Mouse (Mus musculus): ENCODE measurements at regions not wholly inside any gene's neighbourhood (a gene's known extent, or its start where the extent isn't known, plus 50 kb on each side); places are given as distances from the start of the nearest gene placed in this dataset.

DNA sequence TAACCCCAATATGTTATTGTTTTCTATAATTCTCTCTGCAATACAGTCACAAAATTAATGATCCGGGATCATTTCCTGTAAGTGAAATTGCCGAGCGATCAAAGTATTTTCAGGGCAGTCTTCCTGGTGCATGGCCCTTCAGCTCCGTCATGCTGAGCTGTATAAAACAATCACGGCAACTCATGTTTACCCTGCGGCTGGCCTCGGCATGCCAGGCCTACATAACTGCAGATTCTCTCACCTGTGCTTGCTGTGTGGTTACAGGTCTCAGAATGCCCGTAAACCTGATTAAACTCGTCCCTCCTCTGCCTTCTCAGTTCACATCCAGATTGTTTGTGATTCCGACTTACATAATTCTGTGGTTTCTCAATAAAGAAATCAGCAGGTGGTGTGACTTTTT is 181.2 kb upstream of the Lrig1 start:
- Histone ChIP-seq H3K4me1 (no peaks in the 10 kb centered on the region), H3K9ac (no peak overlapping the region), H3K36me3 (no peaks in the 10 kb centered on the region), H3K27ac (no peak overlapping the region), H3K4me2 (replicated peaks) (no peak overlapping the region), H3K27me3 (no peaks in the 10 kb centered on the region), H3K9me3 (replicated peaks) (no peaks in the 10 kb centered on the region), H3K4me3 (no peak overlapping the region)
- no peak for ATAC-seq (ENCODE audit: low FRiP score)
- WGBS: 84% methylated on average over 10 of the region's 10 CpGs

GRCm38 (mm10) chr6:94875841-94876240 is 175.9 kb upstream of the Lrig1 start:
- Histone ChIP-seq H3K4me1 (no peaks in the 10 kb centered on the region), H3K4me2 (replicated peaks) (no peak overlapping the region), H3K36me3 (no peaks in the 10 kb centered on the region), H3K9me3 (replicated peaks) (no peaks in the 10 kb centered on the region), H3K27me3 (no peaks in the 10 kb centered on the region), H3K4me3 (no peak overlapping the region), H3K9ac (no peak overlapping the region), H3K27ac (no peak overlapping the region)
- no peak for ATAC-seq (ENCODE audit: low FRiP score)
- WGBS: 79% methylated on average over 5 of the region's 5 CpGs

- no peaks in the 10 kb centered on the region for H3K4me1 ChIP-seq
- H3K4me2 ChIP-seq (replicated peaks): no peak overlapping the region
- no peaks in the 10 kb centered on the region for H3K9me3 ChIP-seq (replicated peaks)
- H3K27ac ChIP-seq: no peak overlapping the region
- no peak overlapping the region for H3K9ac ChIP-seq
- H3K4me3 ChIP-seq: no peak overlapping the region
- H3K27me3 ChIP-seq: no peaks in the 10 kb centered on the region
- 94% methylated on average over 4 of the region's 4 CpGs for WGBS
- no peak for ATAC-seq (ENCODE audit: low FRiP score)
- H3K36me3 ChIP-seq: no peaks in the 10 kb centered on the region
These were observed 175.1 kb upstream of the Lrig1 start for GRCm38 (mm10) chr6:94875065-94875464.

DNA sequence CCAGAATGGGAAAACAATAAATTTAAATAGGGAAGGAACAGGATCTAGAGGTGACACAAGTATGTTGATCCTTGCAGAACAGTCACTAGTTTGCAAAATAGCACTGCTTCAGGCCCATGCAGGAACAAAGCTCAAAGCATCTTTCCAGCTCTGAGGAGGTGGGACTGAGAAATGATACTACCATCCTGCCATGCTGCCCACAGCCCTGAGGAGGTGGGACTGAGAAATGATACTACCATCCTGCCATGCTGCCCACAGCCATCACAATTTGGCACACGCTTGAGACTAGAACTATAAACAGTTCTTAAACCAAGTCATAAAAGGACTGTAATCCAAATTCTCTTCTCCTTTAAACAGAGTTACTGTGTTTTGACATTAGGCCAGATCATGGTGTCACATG is 174.5 kb upstream of the Lrig1 start:
- H3K4me1 ChIP-seq: no peaks in the 10 kb centered on the region
- H3K27ac ChIP-seq: no peak overlapping the region

GRCm38 (mm10) chr6:94867952-94868351 is 168.0 kb upstream of the Lrig1 start:
- Histone ChIP-seq H3K4me2 (replicated peaks) (no peak overlapping the region), H3K27me3 (no peaks in the 10 kb centered on the region), H3K27ac (no peak overlapping the region), H3K9ac (no peak overlapping the region), H3K4me3 (no peak overlapping the region), H3K36me3 (no peaks in the 10 kb centered on the region), H3K4me1 (no peaks in the 10 kb centered on the region), H3K9me3 (replicated peaks) (no peaks in the 10 kb centered on the region)
- WGBS: 63% methylated on average over 3 of the region's 3 CpGs
- no peak for ATAC-seq (ENCODE audit: low FRiP score)

More for the DNA sequence above, 174.5 kb upstream of the Lrig1 start:
- H3K9ac ChIP-seq: no peak overlapping the region
- no peak for ATAC-seq (ENCODE audit: low FRiP score)
- no peaks in the 10 kb centered on the region for H3K9me3 ChIP-seq (replicated peaks)
- H3K4me3 ChIP-seq: no peak overlapping the region
- WGBS: 96% methylated on average over 1 of the region's 1 CpGs
- no peaks in the 10 kb centered on the region for H3K27me3 ChIP-seq
- H3K36me3 ChIP-seq: no peaks in the 10 kb centered on the region
- H3K4me2 ChIP-seq (replicated peaks): no peak overlapping the region

- WGBS: 84% methylated on average over 2 of the region's 2 CpGs
- H3K36me3 ChIP-seq: no peaks in the 10 kb centered on the region
- H3K27me3 ChIP-seq: no peaks in the 10 kb centered on the region
- no peaks in the 10 kb centered on the region for H3K9me3 ChIP-seq (replicated peaks)
- H3K27ac ChIP-seq: no peak overlapping the region
- H3K4me3 ChIP-seq: no peak overlapping the region
- no peaks in the 10 kb centered on the region for H3K4me1 ChIP-seq
- no peak for ATAC-seq (ENCODE audit: low FRiP score)
- no peak overlapping the region for H3K9ac ChIP-seq
- no peak overlapping the region for H3K4me2 ChIP-seq (replicated peaks)
These were observed 165.5 kb upstream of the Lrig1 start for GRCm38 (mm10) chr6:94865498-94865897.

DNA sequence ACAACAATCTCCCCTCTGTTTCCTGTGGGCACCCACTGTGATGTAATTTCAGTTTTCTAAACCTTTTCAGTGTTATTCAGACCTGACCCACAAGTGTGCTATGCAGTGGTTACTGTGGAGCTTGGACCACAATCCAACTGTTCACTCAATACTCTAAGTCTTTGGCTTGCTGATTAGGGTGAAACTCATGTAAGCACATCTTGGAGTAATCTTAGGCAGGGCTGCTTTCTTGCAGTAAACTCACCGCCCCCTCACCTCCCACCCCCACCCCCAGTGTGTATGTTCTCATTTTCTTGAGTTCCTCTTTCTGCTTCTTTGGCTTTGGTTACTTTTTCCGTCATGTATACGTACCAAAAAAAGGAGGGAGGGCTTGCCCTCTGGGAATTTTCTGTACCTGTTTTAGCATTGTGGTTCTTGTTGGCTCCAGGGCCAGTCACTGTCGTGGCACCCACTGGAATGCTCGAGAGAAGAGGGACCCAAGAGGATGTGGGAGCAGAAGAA is 158.2 kb upstream of the Lrig1 start:
- WGBS: 64% methylated on average over 5 of the region's 5 CpGs
- no peak overlapping the region for H3K4me3 ChIP-seq
- H3K4me1 ChIP-seq: no peaks in the 10 kb centered on the region
- H3K36me3 ChIP-seq: no peaks in the 10 kb centered on the region
- H3K27ac ChIP-seq: no peak overlapping the region
- no peaks in the 10 kb centered on the region for H3K27me3 ChIP-seq
- ATAC-seq (ENCODE audit: low FRiP score): no peak
- no peaks in the 10 kb centered on the region for H3K9me3 ChIP-seq (replicated peaks)
- H3K9ac ChIP-seq: no peak overlapping the region
- no peak overlapping the region for H3K4me2 ChIP-seq (replicated peaks)

GRCm38 (mm10) chr6:94850121-94850520 is 150.2 kb upstream of the Lrig1 start:
- 80% methylated on average over 5 of the region's 5 CpGs for WGBS
- H3K27ac ChIP-seq: no peak overlapping the region
- no peak overlapping the region for H3K4me3 ChIP-seq
- H3K4me1 ChIP-seq: no peaks in the 10 kb centered on the region
- no peaks in the 10 kb centered on the region for H3K9me3 ChIP-seq (replicated peaks)
- no peak for ATAC-seq (ENCODE audit: low FRiP score)
- no peaks in the 10 kb centered on the region for H3K27me3 ChIP-seq
- no peak overlapping the region for H3K4me2 ChIP-seq (replicated peaks)
- no peak overlapping the region for H3K9ac ChIP-seq
- no peaks in the 10 kb centered on the region for H3K36me3 ChIP-seq

GRCm38 (mm10) chr6:94849533-94849932 is 149.6 kb upstream of the Lrig1 start:
- Histone ChIP-seq H3K36me3 (no peaks in the 10 kb centered on the region), H3K27ac (no peak overlapping the region), H3K9me3 (replicated peaks) (no peaks in the 10 kb centered on the region), H3K4me2 (replicated peaks) (no peak overlapping the region), H3K4me3 (no peak overlapping the region), H3K4me1 (no peaks in the 10 kb centered on the region), H3K27me3 (no peaks in the 10 kb centered on the region), H3K9ac (no peak overlapping the region)
- WGBS: 81% methylated on average over 3 of the region's 3 CpGs
- no peak for ATAC-seq (ENCODE audit: low FRiP score)

- Histone ChIP-seq H3K4me2 (replicated peaks) (no peak overlapping the region), H3K36me3 (no peaks in the 10 kb centered on the region), H3K27me3 (no peaks in the 10 kb centered on the region), H3K9me3 (replicated peaks) (no peaks in the 10 kb centered on the region), H3K4me1 (no peaks in the 10 kb centered on the region), H3K27ac (no peak overlapping the region), H3K4me3 (no peak overlapping the region), H3K9ac (no peak overlapping the region)
- WGBS: 97% methylated on average over 1 of the region's 1 CpGs
- ATAC-seq (ENCODE audit: low FRiP score): no peak
These were observed 148.5 kb upstream of the Lrig1 start for GRCm38 (mm10) chr6:94848437-94848836.

DNA sequence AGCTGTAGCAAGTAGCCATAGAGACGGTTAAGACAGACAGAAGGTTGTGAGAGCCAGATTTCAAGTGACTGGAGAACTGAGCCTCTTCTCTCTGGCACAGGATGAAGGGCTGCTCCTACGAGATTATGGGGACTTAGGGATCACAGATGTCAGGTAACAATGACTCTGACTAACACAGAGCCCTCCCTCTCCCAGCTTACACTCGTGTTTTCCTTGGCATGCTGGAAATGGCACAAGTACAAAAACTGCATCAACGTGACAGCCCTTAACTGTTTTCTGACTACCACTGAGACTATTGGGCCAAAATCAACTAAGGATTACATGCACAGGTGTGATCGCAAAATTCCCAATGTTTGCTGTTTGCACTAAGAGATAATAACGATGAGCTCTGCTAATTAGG is 145.9 kb upstream of the Lrig1 start:
- Histone ChIP-seq H3K9ac (no peak overlapping the region), H3K4me2 (replicated peaks) (no peak overlapping the region), H3K27ac (no peak overlapping the region), H3K27me3 (no peaks in the 10 kb centered on the region), H3K36me3 (no peaks in the 10 kb centered on the region), H3K9me3 (replicated peaks) (no peaks in the 10 kb centered on the region), H3K4me1 (no peaks in the 10 kb centered on the region), H3K4me3 (no peak overlapping the region)
- no peak for ATAC-seq (ENCODE audit: low FRiP score)
- WGBS: 81% methylated on average over 6 of the region's 6 CpGs

DNA sequence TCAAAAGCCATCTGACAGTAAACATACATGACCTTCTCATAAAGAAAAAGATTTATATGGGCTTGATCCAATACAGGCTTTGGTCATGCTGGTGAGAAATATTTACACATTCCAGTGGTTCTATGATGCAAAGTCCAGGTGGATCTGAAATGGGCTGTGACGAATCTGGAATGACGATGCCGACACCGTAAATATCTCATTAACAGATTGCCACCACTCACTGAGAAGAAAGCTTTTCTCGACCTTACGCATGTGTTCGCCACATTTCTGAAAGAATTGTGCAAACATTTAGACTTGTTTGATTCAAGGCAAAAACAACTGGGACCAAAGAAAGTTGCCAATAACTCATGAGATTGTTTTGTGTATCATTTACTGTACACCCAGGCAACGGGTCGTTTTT is 142.9 kb upstream of the Lrig1 start:
- Histone ChIP-seq H3K9me3 (replicated peaks) (no peaks in the 10 kb centered on the region), H3K36me3 (no peaks in the 10 kb centered on the region), H3K4me3 (no peak overlapping the region), H3K4me2 (replicated peaks) (no peak overlapping the region), H3K27ac (no peak overlapping the region), H3K4me1 (no peaks in the 10 kb centered on the region), H3K27me3 (no peaks in the 10 kb centered on the region), H3K9ac (no peak overlapping the region)
- no peak for ATAC-seq (ENCODE audit: low FRiP score)
- WGBS: 82% methylated on average over 9 of the region's 9 CpGs

- H3K27me3 ChIP-seq: no peaks in the 10 kb centered on the region
- WGBS: 55% methylated on average over 5 of the region's 5 CpGs
- H3K4me2 ChIP-seq (replicated peaks): no peak overlapping the region
- no peaks in the 10 kb centered on the region for H3K36me3 ChIP-seq
- no peak overlapping the region for H3K9ac ChIP-seq
- H3K9me3 ChIP-seq (replicated peaks): no peaks in the 10 kb centered on the region
- H3K4me3 ChIP-seq: no peak overlapping the region
- no peak overlapping the region for H3K27ac ChIP-seq
- no peaks in the 10 kb centered on the region for H3K4me1 ChIP-seq
- no peak for ATAC-seq (ENCODE audit: low FRiP score)
These were observed 141.9 kb upstream of the Lrig1 start for GRCm38 (mm10) chr6:94841881-94842280.

- H3K9me3 ChIP-seq (replicated peaks): no peaks in the 10 kb centered on the region
- no peak overlapping the region for H3K4me3 ChIP-seq
- no peaks in the 10 kb centered on the region for H3K27me3 ChIP-seq
- H3K9ac ChIP-seq: no peak overlapping the region
- H3K27ac ChIP-seq: no peak overlapping the region
- no peaks in the 10 kb centered on the region for H3K36me3 ChIP-seq
- no peak overlapping the region for H3K4me2 ChIP-seq (replicated peaks)
- no peak for ATAC-seq (ENCODE audit: low FRiP score)
- no peaks in the 10 kb centered on the region for H3K4me1 ChIP-seq
- WGBS: 42% methylated on average over 2 of the region's 2 CpGs
These were observed 135.8 kb upstream of the Lrig1 start for GRCm38 (mm10) chr6:94835742-94836141.

Measured in hindbrain, embryonic 12.5 days (tissue).